ENCODE assay signal across 8 mouse cellular contexts in the genomic region with DNA sequence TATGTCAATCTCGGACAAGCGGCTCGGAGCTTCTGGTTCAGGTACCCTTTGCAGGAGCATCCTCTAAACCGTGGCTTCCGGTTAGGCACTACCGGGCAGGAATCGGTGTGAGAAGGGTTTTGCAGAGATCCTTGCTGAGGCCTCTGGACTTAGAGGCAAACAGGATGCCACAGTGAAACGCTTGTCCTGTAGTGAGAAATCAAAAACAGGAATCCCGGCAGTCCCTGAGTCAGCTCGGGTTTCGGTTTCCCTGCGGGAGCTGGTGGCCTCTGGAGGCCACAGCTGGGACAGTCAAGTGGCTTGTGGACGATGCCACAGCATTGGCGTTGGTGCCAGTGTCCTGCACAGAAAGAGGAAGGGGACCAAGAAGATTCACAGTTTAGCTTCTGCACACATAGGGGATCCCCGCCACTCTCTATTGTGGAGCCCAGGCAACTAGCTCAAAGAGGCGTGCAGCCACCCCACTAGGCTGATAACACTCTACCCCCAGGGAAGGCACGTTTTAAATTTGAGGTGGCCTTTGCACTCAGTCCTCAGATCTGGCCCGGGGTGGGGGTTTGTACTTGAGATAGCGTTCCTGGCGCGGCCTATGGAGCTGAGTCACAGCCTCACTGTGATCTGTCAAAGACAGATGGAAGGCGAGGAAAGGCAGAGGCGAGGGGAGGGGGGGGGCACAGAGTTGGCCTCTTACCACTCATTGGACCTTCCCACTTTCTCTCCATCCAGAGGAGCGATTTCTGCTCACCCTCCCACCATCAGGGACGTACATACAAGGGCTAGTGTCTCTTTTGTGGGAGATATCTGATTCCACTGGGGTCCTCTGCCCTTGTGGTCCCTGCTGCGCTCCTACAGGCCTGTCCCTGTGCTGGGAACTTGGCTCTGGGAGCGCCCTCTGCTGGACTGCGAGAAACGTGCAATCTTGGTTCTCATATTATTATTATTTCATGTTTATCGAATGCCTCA. TPM values are rescaled to one million over a fixed set of nuclear protein-coding genes. Genes with fewer than 3 reads are reported as not detected.
DNase-seq lines count a peak whose midpoint lies in the region; ATAC-seq and TF ChIP-seq lines count a peak whose summit lies in the region.

No protein-coding gene starts in this region.

- H3K9me3 ChIP-seq in forebrain, embryonic 12.5 days, result no peaks in the 10 kb centered on the region

- H3K27ac ChIP-seq in brown adipose tissue, adult 24 weeks (replicated peaks; ENCODE audit: low read depth, low read length), result peak overlapping the region; percentile 94
- peak overlapping the region; percentile 53; the same call in 1 of the 2 replicates for H3K27ac ChIP-seq in forebrain, embryonic 12.5 days
- peak overlapping the region; percentile 81 for H3K27ac ChIP-seq in layer of hippocampus, adult 2 months

- peak; percentile 79 for DNase-seq in MN1 (ENCODE audit: low spot score)
- DNase-seq in heart, postnatal 36 days, result peak; percentile 83 to 86
- peak in 1 of 2 experiments; percentile 76 for DNase-seq in layer of hippocampus, adult 2 months (ENCODE audit: low spot score in 2 of 2)
- peak; percentile 84 for DNase-seq in lung, postnatal 14 days
- DNase-seq in right cerebral cortex, adult 2 months (ENCODE audit: low spot score in 2 of 2), result peak; percentile 68 to 76
- peak; percentile 73 for DNase-seq in yolk sac, embryonic 10.5 days (ENCODE audit: low spot score)

- WGBS in forebrain, embryonic 12.5 days, result 12% methylated on average over 30 of the region's 30 CpGs

- TF ChIP-seq CTCF in layer of hippocampus, adult 2 months (conservative IDR thresholded peaks at IDR 0.05), result peak; percentile 89

- H3K27me3 ChIP-seq in forebrain, embryonic 12.5 days, result peaks cover 51% of the 10 kb centered on the region

- H3K36me3 ChIP-seq in forebrain, embryonic 12.5 days (replicated peaks), result no peaks in the 10 kb centered on the region

- H3K4me2 ChIP-seq in forebrain, embryonic 12.5 days, result peak overlapping the region; percentile 27

- intact Hi-C loops in heart, postnatal 36 days (cut with DNase I), result loop anchor here (2.0 kb wide), 1 partner anchor 16 kb away; no protein-coding TSS in a partner anchor

- H3K4me3 ChIP-seq in brown adipose tissue, adult 24 weeks (ENCODE audit: insufficient read depth, low read depth, low read length), result peak overlapping the region; percentile 63
- H3K4me3 ChIP-seq in forebrain, embryonic 12.5 days (replicated peaks), result no peak overlapping the region
- H3K4me3 ChIP-seq in layer of hippocampus, adult 2 months, result peak overlapping the region; percentile 46

- H3K9ac ChIP-seq in forebrain, embryonic 12.5 days, result peak overlapping the region; percentile 12; the same call in 1 of the 2 replicates

- peaks cover 11% of the 10 kb centered on the region for H3K4me1 ChIP-seq in brown adipose tissue, adult 24 weeks (ENCODE audit: control insufficient read depth, insufficient read depth, insufficient read length, low read length)
- peaks cover 36% of the 10 kb centered on the region for H3K4me1 ChIP-seq in forebrain, embryonic 12.5 days

- peak; percentile 41; the same call in 1 of the 2 replicates for ATAC-seq in forebrain, embryonic 12.5 days (ENCODE audit: low FRiP score)

RNA-seq across cellular contexts. Expression of a gene that starts 2.9 kb away (rescaled TPM):
- polyA plus RNA-seq in brown adipose tissue, adult 24 weeks (2012; ENCODE audit: insufficient read depth, insufficient read length, missing spikeins), result 16.2 and 29.4 TPM in 2 replicates
- polyA plus RNA-seq in forebrain, embryonic 12.5 days (2016; fragmentation: Nextera tagmentation; extraction: Ambion mirVana), result 12.8 and 14.5 TPM in 2 replicates
- 10 to 100 TPM; 45.9 to 52.0 TPM for total RNA-seq in heart, postnatal 36 days (2021)
- 10 to 100 TPM; 86.6 to 89.3 TPM for total RNA-seq in layer of hippocampus, adult 2 months (2021)

RNA-seq across cellular contexts. Expression of a gene that starts 18.7 kb away (rescaled TPM):
- polyA plus RNA-seq in brown adipose tissue, adult 24 weeks (2012; ENCODE audit: insufficient read depth, insufficient read length, missing spikeins), result 70.4 and 78.0 TPM in 2 replicates
- 260 and 272 TPM in 2 replicates for polyA plus RNA-seq in forebrain, embryonic 12.5 days (2016; fragmentation: Nextera tagmentation; extraction: Ambion mirVana)
- 100 to 1,000 TPM; 157 to 165 TPM for total RNA-seq in heart, postnatal 36 days (2021)
- 100 to 1,000 TPM; 144 to 150 TPM for total RNA-seq in layer of hippocampus, adult 2 months (2021)

RNA-seq across cellular contexts. Expression of a gene that starts 37.4 kb away (rescaled TPM):
- 3.8 and 4.1 TPM in 2 replicates for polyA plus RNA-seq in brown adipose tissue, adult 24 weeks (2012; ENCODE audit: insufficient read depth, insufficient read length, missing spikeins)
- polyA plus RNA-seq in forebrain, embryonic 12.5 days (2016; fragmentation: Nextera tagmentation; extraction: Ambion mirVana), result 12.8 TPM in 2 replicates
- 1 to 10 TPM; 8.2 to 9.6 TPM for total RNA-seq in heart, postnatal 36 days (2021)
- 10 to 100 TPM; 16.8 to 21.5 TPM for total RNA-seq in layer of hippocampus, adult 2 months (2021)
